Mouse (Mus musculus) hindbrain, embryonic 13.5 days (tissue): ENCODE measurements around the gene Rhox1. TPM values are rescaled to one million over a fixed set of nuclear protein-coding genes. Genes with fewer than 3 reads are reported as not detected.

Experiments
- polyA plus RNA-seq: library from polyadenylated mRNA; unstranded; fragments of >200 nt; fragmentation: Nextera tagmentation; extraction: Ambion mirVana; gene quantifications from 2 replicates; pipeline ENCODE4 v1.2.1, GENCODE M21; 2015

Gene Rhox1
- polyA plus RNA-seq, 1 experiment from 2014 or later = not detected

Other genes with a start within 250 kb of the Rhox1 start
- 76.5 TPM in 2 replicates for gene Sept6, start 230.5 kb downstream of the Rhox1 start, polyA plus RNA-seq
- 0.10 TPM in 1 of 2 replicates, not detected in the other for gene Sowahd, start 173.4 kb downstream of the Rhox1 start, polyA plus RNA-seq
- 349 and 381 TPM in 2 replicates for gene Rpl39, start 136.9 kb downstream of the Rhox1 start, polyA plus RNA-seq
- gene Upf3b, start 111.9 kb downstream of the Rhox1 start, polyA plus RNA-seq = 33.6 and 36.2 TPM in 2 replicates
- gene Nkap, start 95.5 kb downstream of the Rhox1 start, polyA plus RNA-seq = 24.2 and 25.0 TPM in 2 replicates
- gene Akap14, start 53.4 kb downstream of the Rhox1 start, polyA plus RNA-seq = 0.28 and 0.30 TPM in 2 replicates
- gene Ndufa1, start 31.1 kb downstream of the Rhox1 start, polyA plus RNA-seq = 683 and 716 TPM in 2 replicates
- gene Rnf113a1, start 31.0 kb downstream of the Rhox1 start, polyA plus RNA-seq = 18.6 and 20.0 TPM in 2 replicates
- not detected in 2 replicates for gene Gm9, start 11.2 kb downstream of the Rhox1 start, polyA plus RNA-seq
- gene Rhox2a, start 22.7 kb upstream of the Rhox1 start, polyA plus RNA-seq = 0.32 TPM in 1 of 2 replicates, not detected in the other
- not detected in 2 replicates for gene Rhox3a, start 27.7 kb upstream of the Rhox1 start, polyA plus RNA-seq
- gene Rhox4a, start 43.1 kb upstream of the Rhox1 start, polyA plus RNA-seq = not detected in 2 replicates
- gene Rhox3a2, start 157.8 kb upstream of the Rhox1 start, polyA plus RNA-seq = not detected in 2 replicates
- not detected in 2 replicates for gene Rhox4a2, start 168.6 kb upstream of the Rhox1 start, polyA plus RNA-seq
- gene Rhox2b, start 189.8 kb upstream of the Rhox1 start, polyA plus RNA-seq = not detected in 2 replicates
- not detected in 2 replicates for gene Rhox4b, start 210.2 kb upstream of the Rhox1 start, polyA plus RNA-seq
- 0.94 TPM in 1 of 2 replicates, not detected in the other for gene Rhox2c, start 231.4 kb upstream of the Rhox1 start, polyA plus RNA-seq
- not detected in 2 replicates for gene Rhox3c, start 236.3 kb upstream of the Rhox1 start, polyA plus RNA-seq